Mouse (Mus musculus) left cerebral cortex, postnatal 10 days (tissue): ENCODE results near the gene Pex6. TPM values are rescaled to one million over a fixed set of nuclear protein-coding genes. Genes with fewer than 3 reads are reported as not detected.

ENCODE experiments used
- DNase-seq, 2 experiments: peaks; one replicate each; pipeline ENCODE4 v3.0.0; 2021 to 2022; ENCODE audit warnings: low spot score in 2 of 2, mixed read lengths in 1 of 2; ENCODE audit errors: extremely low spot score in 1 of 2
- intact Hi-C: fragments of 180-260 bp; cut with DNase I; formaldehyde crosslinking; loops from one replicate; pipeline ENCODE4 v1.15.1; 2025
- total RNA-seq, 2 experiments: library from RNA; stranded (reverse); gene quantifications; 2 replicates each; pipeline ENCODE4 v1.2.3; 2021

The Pex6 gene
- total RNA-seq, 2 experiments from 2014 or later, result 28.9 to 29.4 TPM

DNA sequence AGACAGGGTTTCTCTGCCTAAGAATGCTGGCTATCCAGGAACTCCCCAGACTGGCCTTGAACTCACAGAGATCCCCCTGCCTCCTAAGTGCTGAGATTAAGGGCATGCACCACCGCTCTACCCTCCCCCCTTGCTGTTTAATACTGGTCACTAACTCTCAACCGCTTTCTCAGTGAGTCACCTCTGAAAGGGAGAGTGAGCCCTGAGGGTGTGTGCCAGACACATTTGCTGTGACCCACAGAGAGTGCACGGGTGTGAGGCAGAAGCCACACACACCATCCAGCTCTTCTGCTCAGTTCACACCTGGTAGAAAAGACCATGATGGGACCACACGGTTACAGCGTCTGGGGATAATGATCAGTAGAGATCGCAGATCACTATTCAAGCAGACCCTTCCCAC is 12.7 kb upstream of the Pex6 start:
- intact Hi-C loops, result no loop called here
- peak in 1 of 2 experiments; percentile 13 for DNase-seq

GRCm38 (mm10) chr17:46699245-46699644 is 12.0 kb upstream of the Pex6 start:
- peak in 1 of 2 experiments; percentile 15 for DNase-seq
- intact Hi-C loops, result no loop called here

DNA sequence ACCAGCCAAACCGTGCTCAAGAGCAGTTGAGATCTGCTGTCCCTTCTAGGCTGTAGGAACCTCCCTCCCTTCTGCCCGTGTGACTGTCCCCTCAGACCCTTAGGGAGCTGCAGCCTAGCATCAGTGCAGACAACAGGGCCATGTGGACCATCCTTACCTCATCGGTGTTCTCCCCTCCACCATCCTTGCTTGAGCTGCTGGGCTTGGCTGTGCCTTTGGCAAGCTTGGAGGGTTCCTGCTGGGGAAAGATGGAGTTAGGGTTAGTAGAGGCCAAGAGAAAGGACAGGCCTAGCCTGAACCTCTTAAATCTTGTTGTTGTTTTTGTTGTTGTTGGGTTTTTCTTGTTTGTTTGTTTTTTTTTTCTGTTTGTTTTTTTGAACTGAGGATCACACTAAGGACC is 11.4 kb upstream of the Pex6 start:
- intact Hi-C loops, result no loop called here
- DNase-seq, result peak in 1 of 2 experiments; percentile 12

DNA sequence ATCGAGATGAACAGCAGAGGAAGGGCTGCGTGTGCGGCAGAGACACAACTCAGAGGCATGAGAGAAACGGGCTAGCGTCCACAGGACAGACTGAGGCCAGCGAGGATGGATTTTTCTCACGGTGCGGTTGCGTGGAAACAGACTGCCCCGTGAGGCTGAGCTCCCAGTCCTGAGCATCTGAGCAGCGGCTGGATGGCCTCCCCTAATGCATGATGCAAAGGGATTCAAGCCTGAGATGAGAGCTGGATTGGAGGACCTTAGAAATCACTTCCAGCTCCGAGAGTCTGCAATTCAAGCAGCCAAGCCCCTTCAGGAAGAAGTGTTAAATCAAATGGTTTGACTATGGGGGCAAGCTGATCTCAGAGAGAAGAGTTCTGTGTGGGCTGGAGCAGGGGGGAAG is 9.8 kb upstream of the Pex6 start:
- peak in 1 of 2 experiments; percentile 31 for DNase-seq
- intact Hi-C loops, result no loop called here

- intact Hi-C loops, result no loop called here
These were observed 9.2 kb upstream of the Pex6 start for GRCm38 (mm10) chr17:46702100-46702499.

DNA sequence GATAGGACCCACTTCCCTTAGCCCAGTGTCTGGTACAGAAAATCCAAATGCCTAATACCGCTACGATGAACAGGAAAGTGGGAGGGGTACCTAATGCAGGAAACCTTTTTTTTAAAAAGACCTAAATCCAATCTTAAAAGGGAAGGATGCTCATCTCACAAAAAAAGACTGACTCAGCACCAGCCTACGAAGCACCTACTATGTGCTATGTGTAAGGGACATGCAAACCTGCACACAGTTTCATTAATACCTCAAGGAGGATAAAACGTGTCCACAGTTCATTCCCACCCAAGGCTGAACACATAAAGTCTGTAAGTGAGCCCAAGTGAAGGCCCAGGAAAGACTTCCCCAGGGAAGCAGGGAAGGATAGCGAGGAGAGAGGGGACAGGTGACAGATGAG is 8.8 kb upstream of the Pex6 start:
- intact Hi-C loops, result no loop called here
- DNase-seq, result peak in 1 of 2 experiments; percentile 7

More at GRCm38 (mm10) chr17:46702100-46702499, 9.2 kb upstream of the Pex6 start:
- DNase-seq, result peak in 1 of 2 experiments; percentile 25

GRCm38 (mm10) chr17:46703971-46704886 is 7.0 kb upstream of the Pex6 start:
- intact Hi-C loops, result no loop called here

GRCm38 (mm10) chr17:46704887-46705835 is 6.1 kb upstream of the Pex6 start, which contains the start of gene Ppp2r5d:
Ppp2r5d (minus strand) TSS chr17:46705111.
- DNase-seq, result peak; percentile 96 to 98
- intact Hi-C loops, result no loop called here

More at GRCm38 (mm10) chr17:46703971-46704886, 7.0 kb upstream of the Pex6 start:
- peak in 1 of 2 experiments; percentile 39 for DNase-seq

- no peak for DNase-seq
- intact Hi-C loops, result no loop called here
These were observed 4.7 kb upstream of the Pex6 start for GRCm38 (mm10) chr17:46706375-46707089.

GRCm38 (mm10) chr17:46711612-46712271 is 479 bp downstream of the Pex6 start:
- peak; percentile 27 to 71 for DNase-seq
- intact Hi-C loops, result no loop called here

- no peak for DNase-seq
- intact Hi-C loops, result no loop called here
These were observed 1.2 kb downstream of the Pex6 start for GRCm38 (mm10) chr17:46712442-46712841.

DNA sequence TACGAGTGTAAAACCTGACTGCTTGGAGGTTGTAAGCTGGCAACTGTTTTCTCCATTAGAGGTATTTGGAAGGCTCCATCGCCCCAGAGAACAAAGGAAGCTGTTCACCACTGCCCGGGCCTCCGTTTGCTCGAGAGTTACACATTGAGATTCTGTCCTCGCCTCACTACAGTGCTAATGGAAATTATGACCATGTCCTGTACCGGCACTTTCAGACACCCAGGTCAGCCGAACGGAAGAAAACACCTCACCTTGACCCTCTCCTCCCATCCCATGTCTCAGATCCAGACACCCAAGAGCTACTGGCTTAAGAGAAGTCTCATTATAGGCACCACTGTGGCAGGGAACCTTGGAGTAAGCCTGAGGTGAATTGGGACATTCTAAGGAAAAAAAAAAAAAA is 2.6 kb downstream of the Pex6 start:
- no peak for DNase-seq
- intact Hi-C loops, result no loop called here

DNA sequence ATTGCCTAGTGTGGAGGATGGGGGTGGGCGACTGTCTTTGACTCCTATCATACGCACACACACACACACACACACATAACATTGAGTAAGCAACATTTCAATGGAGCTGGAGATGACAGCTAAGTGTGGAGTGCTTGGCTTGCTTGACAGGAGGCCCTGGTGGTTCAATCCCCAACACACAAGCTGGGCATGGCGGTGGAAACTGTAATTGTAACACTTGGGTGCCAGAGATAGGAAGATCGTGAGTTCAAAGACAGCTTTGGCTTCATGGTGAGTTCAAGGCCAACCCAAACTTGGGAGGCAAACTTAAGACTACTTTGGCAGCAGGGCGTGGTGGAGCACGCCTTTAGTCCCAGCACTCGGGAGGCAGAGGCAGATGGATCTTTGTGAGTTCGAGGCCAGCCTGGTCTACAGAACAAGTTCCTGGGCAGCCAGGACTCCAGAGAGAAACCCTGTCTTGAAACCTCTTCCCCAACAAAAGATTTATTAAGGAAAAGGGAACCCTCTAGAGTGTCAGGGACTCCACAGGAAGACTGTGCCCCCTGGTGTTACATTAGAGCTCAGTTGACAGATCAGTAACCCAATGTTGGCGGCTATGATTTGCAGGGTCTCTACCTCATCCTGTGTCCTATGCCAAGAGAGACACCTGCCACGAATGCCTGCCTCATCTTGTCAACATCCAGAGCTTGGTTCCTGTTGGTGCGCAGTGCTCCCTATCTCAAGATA is 3.7 kb downstream of the Pex6 start:
- intact Hi-C loops, result no loop called here
- peak in 1 of 2 experiments; percentile 18 for DNase-seq

DNA sequence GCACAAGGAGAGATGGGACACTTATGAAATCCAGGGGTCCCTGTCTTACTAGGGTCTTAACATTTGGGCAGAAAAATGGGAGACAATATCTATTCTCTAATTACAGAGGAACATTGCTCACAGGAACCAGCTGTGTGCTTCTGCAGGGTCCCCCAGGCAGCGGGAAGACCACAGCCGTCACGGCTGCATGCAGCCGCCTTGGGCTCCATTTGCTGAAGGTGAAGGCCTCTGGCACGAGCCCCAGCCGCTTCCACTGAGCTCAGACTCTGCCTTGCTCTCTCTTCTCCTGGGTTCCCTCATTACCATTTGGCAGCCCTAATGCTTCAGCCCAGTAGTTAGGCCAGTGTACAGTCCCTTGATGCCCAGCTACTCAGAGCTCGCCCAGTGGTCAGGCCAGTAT is 9.8 kb downstream of the Pex6 start:
- intact Hi-C loops, result no loop called here
- DNase-seq, result peak in 1 of 2 experiments; percentile 12

GRCm38 (mm10) chr17:46724477-46725084 is 13.3 kb downstream of the Pex6 start:
- no peak for DNase-seq
- intact Hi-C loops, result no loop called here

DNA sequence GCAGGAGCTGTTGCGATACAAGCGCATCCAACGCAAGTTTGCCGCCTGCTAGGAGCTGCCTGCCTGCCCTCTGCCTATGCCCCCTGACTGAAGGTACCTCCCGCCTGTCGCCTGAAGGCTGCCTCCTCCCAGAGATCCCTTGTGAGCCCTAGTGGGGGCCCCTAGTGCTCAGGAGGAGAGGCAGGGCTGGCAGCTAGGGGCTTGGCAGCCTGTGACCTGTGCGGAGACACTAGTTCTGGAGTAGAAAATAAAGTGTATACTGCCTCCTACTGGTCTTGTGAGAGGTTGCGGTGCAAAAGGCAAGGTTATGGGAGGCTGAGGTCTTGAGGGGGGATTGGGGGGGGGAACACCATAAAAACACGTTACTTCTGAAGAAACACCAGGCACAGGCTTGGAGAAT is 14.0 kb downstream of the Pex6 start:
- intact Hi-C loops, result no loop called here
- no peak for DNase-seq
